Mouse (Mus musculus): ENCODE measurements around the gene Slc35d1. TPM values are rescaled to one million over a fixed set of nuclear protein-coding genes. Genes with fewer than 3 reads are reported as not detected.
A peak's percentile ranks its signal among the peaks of the same experiment; 100 is the strongest.
"Not testable (repeated sequence)": the region's sequence is repeated elsewhere in the genome, so short reads cannot be mapped to it uniquely, and the experiment has no call there.

Slc35d1 gene
- total RNA-seq, 2 experiments from 2014 or later, result 11.4 to 12.2 TPM

GRCm38 (mm10) chr4:103174001-103174400 is 41.0 kb downstream of the Slc35d1 start:
- no peak for TF ChIP-seq CTCF (conservative IDR thresholded peaks at IDR 0.05)
- DNase-seq (ENCODE audit: low spot score in 2 of 2), result no peak
- Histone ChIP-seq H3K27ac (no peak overlapping the region), H3K4me3 (no peak overlapping the region)

GRCm38 (mm10) chr4:103173507-103173906 is 41.5 kb downstream of the Slc35d1 start:
- Histone ChIP-seq H3K4me3 (no peak overlapping the region), H3K27ac (peak overlapping the region; percentile 18; the same call in 1 of the 2 replicates)
- no peak for DNase-seq (ENCODE audit: low spot score in 2 of 2)
- no peak for TF ChIP-seq CTCF (conservative IDR thresholded peaks at IDR 0.05)

DNA sequence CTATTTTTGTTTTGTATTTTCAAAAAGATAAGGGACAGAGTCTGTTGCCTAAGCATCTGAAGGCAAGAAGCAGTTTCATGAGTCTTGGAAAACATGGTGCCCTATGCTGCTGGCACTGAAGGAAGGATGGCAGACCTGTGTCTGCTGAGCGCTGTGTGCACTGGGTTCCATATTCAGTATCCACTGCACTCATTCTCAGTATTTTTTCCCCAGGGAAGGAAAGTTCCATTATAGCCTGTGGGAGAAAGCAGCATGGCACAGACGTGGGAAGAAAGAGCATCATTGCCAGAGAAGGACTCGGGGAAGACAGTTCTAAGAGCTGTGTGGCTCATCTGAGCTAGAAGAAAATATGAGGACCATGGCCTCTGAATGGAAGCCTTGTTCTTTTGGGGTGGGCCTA is 43.7 kb downstream of the Slc35d1 start:
- H3K27ac ChIP-seq, result peak overlapping the region; percentile 63
- no peak for TF ChIP-seq CTCF (conservative IDR thresholded peaks at IDR 0.05)
- no peak overlapping the region for H3K4me3 ChIP-seq
- DNase-seq (ENCODE audit: low spot score in 2 of 2), result peak in 1 of 2 experiments; percentile 23

GRCm38 (mm10) chr4:103166198-103166597 is 48.8 kb downstream of the Slc35d1 start:
- H3K27ac ChIP-seq; H3K4me3 ChIP-seq; DNase-seq (ENCODE audit: low spot score in 2 of 2): not testable (repeated sequence)

- no peak overlapping the region for H3K4me3 ChIP-seq
- no peak for DNase-seq (ENCODE audit: low spot score in 2 of 2)
- no peak overlapping the region for H3K27ac ChIP-seq
- no peak for TF ChIP-seq CTCF (conservative IDR thresholded peaks at IDR 0.05)
Observed at GRCm38 (mm10) chr4:103158781-103159180, 56.2 kb downstream of the Slc35d1 start.

- DNase-seq (ENCODE audit: low spot score in 2 of 2), result no peak
- no peak for TF ChIP-seq CTCF (conservative IDR thresholded peaks at IDR 0.05)
- Histone ChIP-seq H3K27ac (no peak overlapping the region), H3K4me3 (no peak overlapping the region)
Observed at GRCm38 (mm10) chr4:103151946-103152345, 63.0 kb downstream of the Slc35d1 start.

- peak; percentile 94 for TF ChIP-seq CTCF (conservative IDR thresholded peaks at IDR 0.05)
- DNase-seq (ENCODE audit: low spot score in 2 of 2), result peak; percentile 67 to 90
- H3K27ac ChIP-seq, result no peak overlapping the region
- no peak overlapping the region for H3K4me3 ChIP-seq
Observed at GRCm38 (mm10) chr4:103146339-103146738, 68.6 kb downstream of the Slc35d1 start.

DNA sequence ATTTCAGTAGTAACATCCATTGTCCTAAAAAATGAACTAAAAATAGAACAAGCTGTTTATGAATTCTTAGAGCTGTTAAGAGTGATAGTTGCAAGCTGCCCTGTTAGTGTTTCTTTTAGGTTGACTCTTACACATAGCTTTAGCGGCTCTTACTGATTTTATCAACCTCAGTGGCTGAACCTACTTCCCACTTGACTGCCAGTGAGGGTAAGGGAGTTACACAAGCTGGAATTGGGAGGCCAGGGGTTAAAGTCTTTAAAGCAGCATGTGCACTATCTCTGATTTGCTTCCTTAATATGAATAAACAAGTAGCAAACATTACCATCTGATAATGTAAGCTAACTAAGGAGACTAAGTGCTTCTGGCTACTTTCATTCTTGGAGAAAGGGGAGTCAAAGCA is 78.0 kb downstream of the Slc35d1 start:
- no peak for DNase-seq (ENCODE audit: low spot score in 2 of 2)
- Histone ChIP-seq H3K4me3 (no peak overlapping the region), H3K27ac (no peak overlapping the region)
- no peak for TF ChIP-seq CTCF (conservative IDR thresholded peaks at IDR 0.05)

GRCm38 (mm10) chr4:103126533-103126932 is 88.4 kb downstream of the Slc35d1 start:
- no peak overlapping the region for H3K27ac ChIP-seq
- no peak for TF ChIP-seq CTCF (conservative IDR thresholded peaks at IDR 0.05)
- no peak overlapping the region for H3K4me3 ChIP-seq
- no peak for DNase-seq (ENCODE audit: low spot score in 2 of 2)

DNA sequence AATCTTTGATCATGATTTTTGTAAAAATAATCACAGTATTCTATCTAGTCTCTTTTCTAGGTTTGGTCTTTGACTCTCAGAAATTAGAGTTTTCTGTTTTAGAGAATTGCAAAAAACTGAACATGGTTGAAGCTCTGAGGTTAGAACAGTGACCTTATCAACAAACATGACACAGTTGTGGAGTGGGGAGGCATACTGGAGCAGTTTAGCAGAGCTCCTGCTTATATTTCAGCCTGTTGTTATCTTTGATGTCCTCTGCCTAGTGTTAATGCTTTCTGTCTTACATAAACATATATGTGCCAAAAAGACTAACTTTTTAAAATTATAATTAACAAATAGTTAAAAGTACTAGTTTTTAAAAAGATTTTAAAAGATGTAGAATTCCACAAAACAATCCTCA is 91.4 kb downstream of the Slc35d1 start:
- no peak overlapping the region for H3K27ac ChIP-seq
- no peak for TF ChIP-seq CTCF (conservative IDR thresholded peaks at IDR 0.05)

DNA sequence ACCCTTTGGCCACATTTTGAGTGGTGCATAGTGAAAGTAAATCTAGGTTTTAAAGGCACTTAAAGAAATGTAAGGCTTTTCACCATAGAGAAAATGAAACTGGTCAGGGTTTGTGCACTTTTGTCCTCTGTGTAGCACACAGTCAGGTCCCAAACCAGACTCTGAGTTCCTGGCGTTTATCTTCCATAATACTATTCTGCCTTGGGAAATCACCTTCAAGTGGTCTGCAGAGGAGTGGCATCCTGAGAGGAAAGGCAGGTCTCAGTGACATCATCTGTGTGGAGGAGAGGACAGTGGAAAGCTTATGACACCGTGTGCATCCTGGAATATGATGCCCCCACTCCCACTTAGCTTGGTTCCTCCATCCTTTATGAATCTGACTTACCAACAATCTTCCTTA is 91.9 kb downstream of the Slc35d1 start:
- no peak for DNase-seq (ENCODE audit: low spot score in 2 of 2)
- TF ChIP-seq CTCF (conservative IDR thresholded peaks at IDR 0.05), result no peak
- Histone ChIP-seq H3K4me3 (no peak overlapping the region), H3K27ac (no peak overlapping the region)

More for the DNA sequence above, 91.4 kb downstream of the Slc35d1 start:
- no peak for DNase-seq (ENCODE audit: low spot score in 2 of 2)
- H3K4me3 ChIP-seq, result no peak overlapping the region

- H3K27ac ChIP-seq, result 0 out of 2 replicates have a peak overlapping the region, but pooled peaks have one; percentile 15
- H3K4me3 ChIP-seq, result no peak overlapping the region; the same call in 1 of the 2 replicates
- no peak for DNase-seq (ENCODE audit: low spot score in 2 of 2)
- TF ChIP-seq CTCF (conservative IDR thresholded peaks at IDR 0.05), result no peak
Observed at GRCm38 (mm10) chr4:103120874-103121389, 94.0 kb downstream of the Slc35d1 start.

Other genes starting within 250 kb of the Slc35d1 start
- gene Tctex1d1, start 236.6 kb downstream of the Slc35d1 start, total RNA-seq (2021), result under 1 TPM; 0.27 to 0.28 TPM
- 1 to 10 TPM; 1.3 to 1.6 TPM for gene Insl5, start 188.3 kb downstream of the Slc35d1 start, total RNA-seq (2021)
- 10 to 100 TPM; 51.5 to 55.3 TPM for gene Mier1, start 100.8 kb downstream of the Slc35d1 start, total RNA-seq (2021)
- gene Wdr78, start 100.6 kb downstream of the Slc35d1 start, total RNA-seq (2021), result 10 to 100 TPM; 13.9 to 15.8 TPM
- gene 4921539E11Rik, start 75.7 kb upstream of the Slc35d1 start, total RNA-seq (2021), result not detected
- 10 to 100 TPM in 1 of 2 experiments, 1 to 10 TPM in 1; 8.4 to 10.2 TPM for gene Oma1, start 98.6 kb upstream of the Slc35d1 start, total RNA-seq (2021)